Mouse (Mus musculus): ENCODE measurements at regions not wholly inside any gene's neighbourhood (a gene's known extent, or its start where the extent isn't known, plus 50 kb on each side); places are given as distances from the start of the nearest gene placed in this dataset.
A peak's percentile ranks its signal among the peaks of the same experiment; 100 is the strongest.

- WGBS: 89% methylated on average over 6 of the region's 6 CpGs
- Histone ChIP-seq H3K4me3 (ENCODE audit: low read depth, low read length) (no peak overlapping the region), H3K36me3 (ENCODE audit: control insufficient read depth, insufficient read depth, low read length) (no peaks in the 10 kb centered on the region), H3K27me3 (replicated peaks; ENCODE audit: control insufficient read depth, insufficient read depth, low read length) (no peaks in the 10 kb centered on the region), H3K9me3 (replicated peaks; ENCODE audit: control insufficient read depth, low read length) (no peaks in the 10 kb centered on the region), H3K4me2 (ENCODE audit: low read length) (no peak overlapping the region), H3K4me1 (ENCODE audit: control insufficient read depth, insufficient read depth, low read length) (no peaks in the 10 kb centered on the region), H3K9ac (ENCODE audit: low read length) (no peak overlapping the region), H3K27ac (ENCODE audit: low read depth, low read length) (no peak overlapping the region)
- ATAC-seq (no peak), DNase-seq (ENCODE audit: low spot score) (no peak)
Observed at GRCm38 (mm10) chr16:80138963-80139362, 1048.1 kb upstream of the Tmprss15 start.

GRCm38 (mm10) chr16:80138230-80138629, 1047.3 kb upstream of the Tmprss15 start:
- ATAC-seq (peak; percentile 34; the same call in 1 of the 2 replicates), DNase-seq (ENCODE audit: low spot score) (no peak)
- Histone ChIP-seq H3K36me3 (ENCODE audit: control insufficient read depth, insufficient read depth, low read length) (no peaks in the 10 kb centered on the region), H3K4me2 (ENCODE audit: low read length) (no peak overlapping the region), H3K4me1 (ENCODE audit: control insufficient read depth, insufficient read depth, low read length) (no peaks in the 10 kb centered on the region), H3K27me3 (replicated peaks; ENCODE audit: control insufficient read depth, insufficient read depth, low read length) (no peaks in the 10 kb centered on the region), H3K9me3 (replicated peaks; ENCODE audit: control insufficient read depth, low read length) (no peaks in the 10 kb centered on the region), H3K27ac (ENCODE audit: low read depth, low read length) (no peak overlapping the region), H3K4me3 (ENCODE audit: low read depth, low read length) (no peak overlapping the region), H3K9ac (ENCODE audit: low read length) (no peak overlapping the region)
- WGBS: 100% methylated on average over 2 of the region's 2 CpGs
